Mouse (Mus musculus): Measurements from ENCODE around the gene Rundc3a. TPM values are rescaled to one million over a fixed set of nuclear protein-coding genes. Genes with fewer than 3 reads are reported as not detected.

Rundc3a gene
- polyA plus RNA-seq, 1 experiment = 2.8 TPM

DNA sequence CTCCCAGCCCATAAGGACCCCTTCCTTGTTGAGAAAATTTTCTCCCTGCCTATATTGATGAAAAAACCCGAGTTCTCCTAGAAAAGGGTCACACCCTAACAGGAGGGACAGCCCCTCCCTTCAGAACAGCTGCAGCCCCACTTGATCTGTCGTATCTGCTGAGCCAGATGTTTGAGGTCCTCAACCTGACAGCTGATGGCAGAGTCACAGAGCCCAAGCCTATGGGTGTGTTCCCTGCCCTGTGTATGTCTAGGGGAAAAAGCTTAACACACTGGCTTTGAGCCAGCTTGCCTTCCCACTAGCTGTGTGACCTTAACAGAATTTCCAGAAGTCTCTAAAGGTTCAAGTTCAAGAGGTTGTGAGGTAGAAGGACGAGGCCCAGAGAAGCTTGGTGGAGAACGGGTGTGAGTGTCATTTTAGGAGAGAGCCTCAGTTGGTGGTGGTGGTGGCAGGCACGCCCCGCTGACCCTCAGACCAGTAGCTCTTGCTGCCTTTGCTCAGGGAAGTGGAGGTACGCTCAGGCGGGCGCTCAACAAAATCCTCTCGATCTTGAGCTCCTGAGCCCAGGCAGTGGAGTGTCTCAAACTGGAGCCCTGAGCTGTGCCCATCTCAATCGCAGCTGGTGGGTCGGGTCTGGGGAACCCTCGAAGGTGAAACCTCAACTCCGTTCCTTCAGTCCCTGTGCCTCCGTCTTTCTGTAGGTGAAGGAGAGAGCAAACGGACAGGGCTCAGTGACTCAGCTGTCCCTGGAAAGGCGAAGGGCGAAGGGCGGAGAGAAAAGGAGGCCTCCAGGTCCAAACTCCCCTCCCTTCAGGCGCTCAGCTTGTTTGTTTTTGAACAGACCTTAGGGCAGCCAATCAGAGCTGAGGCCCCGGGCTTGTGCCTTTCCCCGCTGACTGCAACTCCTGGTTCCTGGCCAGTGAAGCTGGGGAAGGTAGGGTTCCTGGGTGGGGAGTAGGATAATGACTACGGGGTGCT lies 17.7 kb upstream of the Rundc3a start:
- peak; percentile 37 for DNase-seq
- 10% methylated on average over 23 of the region's 23 CpGs for WGBS
- no peak for TF ChIP-seq CTCF (IDR thresholded peaks at IDR 0.05; ENCODE audit: insufficient read depth, low read length)
- TF ChIP-seq POLR2A (IDR thresholded peaks at IDR 0.05; ENCODE audit: borderline replicate concordance, extremely low read depth, low read depth, low read length) = no peak
- Histone ChIP-seq H3K4me1 (ENCODE audit: control insufficient read depth, insufficient read depth, low read length) (no peaks in the 10 kb centered on the region), H3K4me3 (replicated peaks; ENCODE audit: extremely low read depth, low read depth, low read length) (peak overlapping the region; percentile 11)

DNA sequence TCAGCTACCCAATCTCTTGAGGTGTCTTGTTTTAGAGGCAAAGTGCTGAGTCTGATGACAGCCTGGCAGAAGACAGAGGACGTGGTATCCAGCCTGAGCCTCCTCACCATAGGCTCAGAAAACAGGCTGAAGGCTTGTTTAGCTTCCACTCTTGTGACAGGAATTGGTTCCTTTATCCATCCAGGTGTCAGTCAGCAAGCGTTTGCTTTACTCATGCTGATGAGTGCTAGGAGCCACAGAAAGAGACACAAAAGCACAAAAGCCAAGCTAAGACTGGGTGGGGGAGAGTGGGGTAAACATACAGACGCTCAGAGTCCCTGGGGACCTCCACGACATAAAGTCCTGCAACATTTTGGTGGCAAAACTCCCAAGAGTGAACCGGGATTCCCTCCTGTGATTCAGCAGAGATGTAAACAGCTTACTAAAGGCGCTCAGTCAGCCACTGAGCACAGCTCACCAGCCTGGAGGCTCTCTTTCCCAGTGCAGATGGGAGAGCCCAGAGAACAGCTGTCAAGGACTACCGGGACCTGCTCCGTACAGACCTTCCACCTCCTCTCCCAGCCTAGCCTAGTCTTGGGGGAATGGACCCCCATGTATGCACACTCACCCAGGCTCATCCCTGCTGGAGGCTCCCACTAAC lies 16.9 kb upstream of the Rundc3a start:
- DNase-seq = no peak
- no peaks in the 10 kb centered on the region for H3K4me1 ChIP-seq (ENCODE audit: control insufficient read depth, insufficient read depth, low read length)

DNA sequence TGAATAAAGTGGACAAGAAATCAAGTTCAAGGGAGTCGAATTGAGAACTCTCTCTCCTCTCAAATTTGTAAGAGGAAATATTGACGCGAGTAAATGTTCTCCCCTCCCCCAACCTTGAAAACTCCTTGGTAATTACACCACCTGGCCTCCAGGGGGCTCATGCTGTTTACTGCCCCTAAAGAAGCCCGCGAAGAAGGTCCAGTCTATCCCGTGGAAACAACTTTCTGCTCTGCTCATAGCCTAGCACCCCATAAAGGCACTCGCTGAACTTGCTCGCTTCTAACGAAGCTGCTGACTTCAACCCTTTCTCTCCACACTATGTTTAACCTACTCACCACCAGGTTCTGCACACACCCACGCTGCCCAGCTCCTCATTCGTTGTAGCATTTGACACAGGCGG lies 16.0 kb upstream of the Rundc3a start:
- H3K4me3 ChIP-seq (replicated peaks; ENCODE audit: extremely low read depth, low read depth, low read length) = no peak overlapping the region
- TF ChIP-seq POLR2A (IDR thresholded peaks at IDR 0.05; ENCODE audit: borderline replicate concordance, extremely low read depth, low read depth, low read length) (no peak), CTCF (IDR thresholded peaks at IDR 0.05; ENCODE audit: insufficient read depth, low read length) (peak; percentile 23; the same call in 1 of the 2 replicates)
- WGBS = 59% methylated on average over 12 of the region's 12 CpGs
- DNase-seq = no peak
- no peaks in the 10 kb centered on the region for H3K4me1 ChIP-seq (ENCODE audit: control insufficient read depth, insufficient read depth, low read length)

More for the DNA sequence above, 16.9 kb upstream of the Rundc3a start:
- H3K4me3 ChIP-seq (replicated peaks; ENCODE audit: extremely low read depth, low read depth, low read length) = no peak overlapping the region
- TF ChIP-seq CTCF (IDR thresholded peaks at IDR 0.05; ENCODE audit: insufficient read depth, low read length) = no peak
- 29% methylated on average over 8 of the region's 8 CpGs for WGBS

DNA sequence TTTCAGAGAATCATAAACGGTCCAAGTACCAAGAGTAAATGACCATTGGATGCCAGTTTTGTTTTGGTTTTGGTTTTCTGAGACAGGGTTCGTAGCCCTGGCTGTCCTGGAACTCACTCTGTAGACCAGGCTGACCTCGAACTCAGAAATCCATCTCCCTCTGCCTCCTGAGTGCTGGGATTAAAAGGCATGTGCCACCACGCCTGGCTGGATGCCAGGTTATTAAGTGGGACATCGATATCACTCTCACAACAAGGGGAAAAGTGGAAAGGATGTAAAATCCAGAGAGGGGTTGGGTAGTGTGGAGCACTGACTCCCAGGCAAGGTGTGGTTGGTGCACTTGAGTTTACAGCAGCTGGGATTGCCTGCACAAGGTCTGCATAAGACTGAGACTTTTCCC lies 13.1 kb upstream of the Rundc3a start:
- Histone ChIP-seq H3K4me3 (replicated peaks; ENCODE audit: extremely low read depth, low read depth, low read length) (no peak overlapping the region), H3K4me1 (ENCODE audit: control insufficient read depth, insufficient read depth, low read length) (no peaks in the 10 kb centered on the region)
- no peak for DNase-seq
- 59% methylated on average over 5 of the region's 5 CpGs for WGBS
- TF ChIP-seq CTCF (IDR thresholded peaks at IDR 0.05; ENCODE audit: insufficient read depth, low read length) (no peak), POLR2A (IDR thresholded peaks at IDR 0.05; ENCODE audit: borderline replicate concordance, extremely low read depth, low read depth, low read length) (no peak)

DNA sequence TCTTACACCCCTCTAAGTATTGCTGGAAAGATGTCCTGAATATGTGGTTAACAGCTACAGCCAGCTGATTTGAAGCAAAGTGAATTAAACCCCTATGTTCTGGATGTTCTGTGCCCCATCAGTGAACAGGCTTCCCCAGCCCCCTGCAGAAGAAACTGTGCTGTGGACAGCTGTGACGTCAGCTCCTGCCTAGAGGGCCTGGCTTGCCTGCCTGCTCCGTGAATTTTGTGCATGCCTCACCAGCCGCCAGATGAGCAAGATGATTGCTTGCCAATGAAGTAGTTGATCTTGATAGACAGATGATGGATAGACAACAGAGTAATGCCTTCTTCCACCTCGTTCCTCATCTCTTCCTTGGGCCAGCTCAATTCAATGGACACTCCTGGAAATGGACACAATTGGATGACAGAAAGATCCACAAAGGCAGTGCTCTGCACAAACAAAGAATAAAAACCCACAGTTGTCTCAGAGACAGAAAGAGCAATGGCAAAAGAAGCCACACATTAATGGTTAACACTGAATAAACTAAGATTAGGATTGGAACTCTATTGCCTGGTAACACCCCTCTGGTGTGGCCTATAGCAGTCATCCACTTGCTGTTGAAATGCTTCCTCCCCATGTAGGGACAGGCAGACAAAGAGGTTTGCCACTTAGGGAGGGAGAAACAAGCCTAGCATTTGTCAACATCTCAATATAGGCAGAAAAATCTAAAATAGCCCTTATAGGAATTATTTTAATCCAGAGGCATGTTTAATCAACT lies 11.7 kb upstream of the Rundc3a start:
- 49% methylated on average over 4 of the region's 4 CpGs for whole genome bisulfite sequencing
- Histone ChIP-seq H3K4me1 (ENCODE audit: control insufficient read depth, insufficient read depth, low read length) (no peaks in the 10 kb centered on the region), H3K4me3 (replicated peaks; ENCODE audit: extremely low read depth, low read depth, low read length) (no peak overlapping the region)
- TF ChIP-seq CTCF (IDR thresholded peaks at IDR 0.05; ENCODE audit: insufficient read depth, low read length) (no peak), POLR2A (IDR thresholded peaks at IDR 0.05; ENCODE audit: borderline replicate concordance, extremely low read depth, low read depth, low read length) (no peak)
- no peak for DNase-seq

DNA sequence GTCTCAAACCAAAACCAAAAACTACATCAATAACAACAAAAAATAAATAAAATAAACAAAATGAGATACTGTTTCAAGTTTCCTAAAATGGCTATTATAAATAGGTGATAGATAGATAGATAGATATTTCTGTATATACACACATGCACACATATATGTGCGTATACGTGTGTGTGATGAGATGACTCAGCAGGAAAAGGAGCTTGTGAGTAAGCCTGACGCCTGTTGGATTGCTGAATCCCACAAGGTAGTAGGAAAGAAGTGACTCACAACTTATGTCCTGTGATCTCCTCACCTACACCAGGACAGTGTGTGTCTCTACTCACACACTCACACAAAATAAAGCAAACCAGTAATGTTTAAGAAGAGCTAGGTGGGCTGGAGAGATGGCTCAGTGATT lies 10.4 kb upstream of the Rundc3a start:
- TF ChIP-seq CTCF (IDR thresholded peaks at IDR 0.05; ENCODE audit: insufficient read depth, low read length) (no peak), POLR2A (IDR thresholded peaks at IDR 0.05; ENCODE audit: borderline replicate concordance, extremely low read depth, low read depth, low read length) (no peak)
- Histone ChIP-seq H3K4me3 (replicated peaks; ENCODE audit: extremely low read depth, low read depth, low read length) (no peak overlapping the region), H3K4me1 (ENCODE audit: control insufficient read depth, insufficient read depth, low read length) (no peaks in the 10 kb centered on the region)
- no peak for DNase-seq
- 77% methylated on average over 3 of the region's 3 CpGs for WGBS

DNA sequence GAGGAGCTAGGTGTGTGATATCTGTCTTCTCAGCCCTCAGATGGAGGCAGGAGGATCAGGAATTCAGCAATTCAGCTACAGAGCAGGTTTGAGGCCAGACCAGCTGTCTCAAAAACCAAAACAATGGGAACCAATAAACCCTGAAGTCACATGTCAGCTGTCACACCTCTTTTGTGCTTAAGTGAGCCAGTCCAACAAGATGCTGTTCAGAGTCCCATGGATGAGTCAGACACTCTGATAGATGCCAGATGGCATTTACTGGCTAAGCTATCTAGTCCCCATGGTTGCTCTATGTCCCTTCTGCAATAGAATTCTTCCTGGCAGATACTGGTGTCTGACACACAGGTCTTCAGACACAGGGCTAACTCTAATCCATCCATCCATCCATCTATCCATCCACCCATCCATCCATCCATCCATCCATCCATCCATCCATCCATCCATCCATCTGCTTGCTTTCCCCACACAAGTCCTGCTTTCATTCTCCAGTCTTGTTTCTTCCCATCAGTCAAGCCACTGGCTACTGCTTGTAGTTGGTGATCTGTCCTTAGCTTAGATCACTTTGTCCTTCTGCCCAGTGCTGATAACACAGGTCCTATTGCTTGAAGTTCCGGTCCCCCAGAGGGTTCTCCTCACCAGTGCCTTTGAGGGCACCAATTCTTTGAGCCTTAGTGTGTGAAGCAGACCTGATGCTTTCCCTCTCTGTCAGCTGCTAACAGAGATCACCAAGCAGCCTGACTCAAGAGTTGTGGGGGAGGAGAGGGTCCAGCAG lies 9.7 kb upstream of the Rundc3a start:
- no peak overlapping the region for H3K4me3 ChIP-seq (replicated peaks; ENCODE audit: extremely low read depth, low read depth, low read length)
- no peak for DNase-seq
- TF ChIP-seq POLR2A (IDR thresholded peaks at IDR 0.05; ENCODE audit: borderline replicate concordance, extremely low read depth, low read depth, low read length) (no peak), CTCF (IDR thresholded peaks at IDR 0.05; ENCODE audit: insufficient read depth, low read length) (no peak)
- no peaks in the 10 kb centered on the region for H3K4me1 ChIP-seq (ENCODE audit: control insufficient read depth, insufficient read depth, low read length)
- WGBS = 76% methylated on average over 1 of the region's 1 CpGs

DNA sequence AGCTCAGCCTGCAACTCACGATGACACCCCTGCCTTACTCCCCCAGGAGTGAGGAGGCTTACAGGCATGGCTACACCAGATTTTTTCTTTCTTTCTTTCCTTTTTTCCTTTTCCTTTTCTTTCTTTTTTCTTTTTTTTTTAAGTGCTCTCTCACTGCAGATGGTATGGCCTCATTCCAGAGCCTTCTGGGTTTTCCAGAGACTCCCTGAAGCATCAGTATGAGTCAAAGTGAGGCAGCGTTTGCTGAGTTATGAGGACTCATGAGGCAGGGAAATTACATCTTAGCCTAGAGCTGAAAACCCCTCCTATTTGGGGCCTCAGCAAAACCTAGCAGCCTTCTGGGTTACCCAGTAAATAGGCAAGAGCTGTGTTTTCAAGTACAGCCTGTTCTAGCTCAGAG lies 8.8 kb upstream of the Rundc3a start:
- no peak for DNase-seq
- TF ChIP-seq POLR2A (IDR thresholded peaks at IDR 0.05; ENCODE audit: borderline replicate concordance, extremely low read depth, low read depth, low read length) (no peak), CTCF (IDR thresholded peaks at IDR 0.05; ENCODE audit: insufficient read depth, low read length) (no peak)
- Histone ChIP-seq H3K4me1 (ENCODE audit: control insufficient read depth, insufficient read depth, low read length) (no peaks in the 10 kb centered on the region), H3K4me3 (replicated peaks; ENCODE audit: extremely low read depth, low read depth, low read length) (no peak overlapping the region)
- WGBS = 69% methylated on average over 2 of the region's 2 CpGs

DNA sequence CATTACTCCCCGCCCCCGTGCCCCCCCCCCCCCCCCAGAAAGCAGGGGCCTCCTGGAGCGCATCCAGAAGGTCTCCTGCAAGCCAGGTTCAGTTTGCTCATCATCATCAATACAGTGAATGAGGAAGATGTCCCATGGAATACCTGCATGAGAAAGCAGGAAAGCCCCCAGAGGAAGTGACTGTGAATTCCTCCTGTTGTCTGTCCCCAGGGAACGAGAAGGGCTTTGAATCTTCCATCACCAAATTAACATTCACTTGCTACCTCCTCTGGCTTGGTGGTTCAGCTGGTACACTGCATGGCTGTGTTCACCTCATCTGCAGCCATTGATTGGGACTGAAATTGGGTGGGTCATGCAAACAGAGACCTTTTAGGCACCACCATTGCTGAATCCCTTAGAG lies 8.1 kb upstream of the Rundc3a start:
- no peak for DNase-seq
- no peaks in the 10 kb centered on the region for H3K4me1 ChIP-seq (ENCODE audit: control insufficient read depth, insufficient read depth, low read length)
- 46% methylated on average over 4 of the region's 4 CpGs for WGBS
- TF ChIP-seq POLR2A (IDR thresholded peaks at IDR 0.05; ENCODE audit: borderline replicate concordance, extremely low read depth, low read depth, low read length) (no peak), CTCF (IDR thresholded peaks at IDR 0.05; ENCODE audit: insufficient read depth, low read length) (no peak)
- no peak overlapping the region for H3K4me3 ChIP-seq (replicated peaks; ENCODE audit: extremely low read depth, low read depth, low read length)

Measured in lung, adult 2 months (tissue).